Mouse (Mus musculus) heart, postnatal 0 days (tissue): ENCODE measurements around the gene Jmjd6. TPM values are rescaled to one million over a fixed set of nuclear protein-coding genes. Genes with fewer than 3 reads are reported as not detected.

Source experiments
- ATAC-seq: fragments of 200-750 bp; cut with Nextera tagmentation; 2 replicates; pipeline ENCODE4 v1.8.0; 2017; ENCODE audit warnings: low read depth, moderate number of reproducible peaks, moderate library complexity; ENCODE audit not compliant: insufficient read depth
- DNase-seq: peaks from one replicate; pipeline ENCODE4 v3.0.0-alpha.2; 2016; ENCODE audit warnings: low spot score
- H3K27ac ChIP-seq: fragments of 300-500 bp; sonication (generic); 2 replicates; pipeline ENCODE4 v1.5.1; 2014; ENCODE audit warnings: low read depth, mild to moderate bottlenecking
- H3K27me3 ChIP-seq: fragments of 300-500 bp; sonication (generic); 2 replicates; pipeline ENCODE4 v1.6.1; 2014; ENCODE audit warnings: low read length, mixed read lengths; ENCODE audit not compliant: control insufficient read depth, insufficient read depth
- H3K36me3 ChIP-seq: fragments of 300-500 bp; sonication (generic); replicated peaks from 2 replicates; pipeline ENCODE4 v1.6.1; 2014; ENCODE audit warnings: low read length, mixed read lengths; ENCODE audit not compliant: control insufficient read depth, insufficient read depth
- H3K4me1 ChIP-seq: fragments of 300-500 bp; sonication (generic); 2 replicates; pipeline ENCODE4 v1.6.1; 2014; ENCODE audit warnings: antibody characterized with exemption; ENCODE audit not compliant: control insufficient read depth, insufficient read depth
- H3K4me2 ChIP-seq: fragments of 300-500 bp; sonication (generic); 2 replicates; pipeline ENCODE4 v1.6.1; 2014; ENCODE audit warnings: low read depth, mild to moderate bottlenecking, low read length, moderate library complexity
- H3K4me3 ChIP-seq: fragments of 300-500 bp; sonication (generic); 2 replicates; pipeline ENCODE4 v1.5.1; 2014; ENCODE audit warnings: low read depth, low read length
- H3K9ac ChIP-seq: fragments of 300-500 bp; sonication (generic); replicated peaks from 2 replicates; pipeline ENCODE4 v1.6.1; 2014; ENCODE audit warnings: low read depth, low read length, mixed read lengths
- H3K9me3 ChIP-seq: fragments of 300-500 bp; sonication (generic); replicated peaks from 2 replicates; pipeline ENCODE4 v1.6.1; 2016; ENCODE audit warnings: low read length; ENCODE audit not compliant: control insufficient read depth
- CTCF ChIP-seq: IDR thresholded peaks from 2 replicates; pipeline ENCODE4 v1.5.1; 2016; ENCODE audit warnings: antibody characterized with exemption, control low read depth, low read depth
- EP300 ChIP-seq: IDR thresholded peaks from 2 replicates; pipeline ENCODE4 v1.6.1; 2016; ENCODE audit warnings: antibody characterized with exemption, low read depth
- WGBS: fragments of 180-500 bp; shearing (Covaris S2); extraction: QIAGEN DNeasy Blood & Tissue Kit; methylation state at CpG from one replicate; pipeline ENCODE4 v1.1.7; 2014; 5-methylcytosine and 5-hydroxymethylcytosine counted together
- polyA plus RNA-seq: library from polyadenylated mRNA; unstranded; fragments of >200 nt; fragmentation: Nextera tagmentation; extraction: Ambion mirVana; gene quantifications from 2 replicates; pipeline ENCODE4 v1.2.1, GENCODE M21; 2015
- total RNA-seq: library from RNA; depleted of rRNA; stranded (reverse); fragments of >200 nt; gene quantifications from 2 replicates; pipeline ENCODE4 v1.2.3, GENCODE M21; 2014; ENCODE audit warnings: low replicate concordance

The Jmjd6 gene
- total and polyA plus RNA-seq, 2 experiments from 2014 or later, result 24.8 to 43.1 TPM

DNA sequence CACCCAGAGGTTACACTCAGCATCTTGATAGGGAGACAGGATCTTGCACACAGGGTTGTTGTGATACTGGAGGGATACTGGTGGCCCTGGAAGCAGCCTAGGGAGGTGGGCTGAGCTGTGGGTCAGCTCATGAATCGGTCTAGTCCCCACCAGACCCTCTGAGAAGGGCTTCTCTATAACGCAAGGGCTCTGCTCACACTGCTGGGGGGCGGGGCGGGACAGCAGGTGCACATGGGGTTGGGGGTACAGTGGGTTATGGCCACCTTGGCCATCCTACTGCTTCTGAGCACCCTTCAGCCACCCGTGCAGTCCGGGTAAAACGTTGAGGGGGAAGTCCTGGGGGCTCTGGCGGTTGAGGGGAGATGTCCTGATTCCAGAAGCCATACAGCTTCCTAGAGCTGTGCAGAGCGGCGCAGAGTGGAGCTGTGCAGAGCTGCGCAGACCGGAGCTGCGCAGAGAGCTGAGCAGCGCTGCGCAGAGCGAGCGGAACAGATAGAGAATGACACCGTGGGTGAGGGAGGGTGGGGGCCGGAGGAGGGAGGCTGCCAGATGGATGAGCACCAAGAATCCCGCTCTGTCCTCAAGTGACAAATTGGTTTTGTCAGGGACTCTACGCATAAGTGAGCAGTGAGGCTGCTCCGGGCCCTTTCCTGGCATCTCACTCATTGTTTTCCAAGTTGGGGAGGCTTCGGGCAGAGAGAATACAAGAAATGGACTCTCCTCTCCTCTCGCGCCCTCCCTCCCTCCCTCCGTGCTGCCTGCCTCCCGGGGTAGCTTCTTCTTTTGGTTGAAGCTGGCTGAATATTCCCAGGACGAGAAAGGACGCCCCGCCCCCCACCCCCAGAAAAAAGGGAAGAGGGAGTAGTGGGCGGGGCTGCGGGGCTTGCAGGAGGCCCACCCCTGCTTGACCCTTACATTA is 32.0 kb downstream of the Jmjd6 start:
- ATAC-seq, result peak; percentile 69
- H3K4me2 ChIP-seq, result peak overlapping the region; percentile 72
- peak; percentile 74 for DNase-seq
- peak overlapping the region; percentile 53 for H3K27ac ChIP-seq
- peaks cover 33% of the 10 kb centered on the region for H3K4me1 ChIP-seq
- peak overlapping the region; percentile 42 for H3K4me3 ChIP-seq
- 0 out of 2 replicates have a peak, but pooled peaks cover 4% of the 10 kb centered on the region for H3K36me3 ChIP-seq
- 18% methylated on average over 31 of the region's 32 CpGs for WGBS
- no peak for TF ChIP-seq EP300
- TF ChIP-seq CTCF, result no peak
- 0 out of 2 replicates have a peak overlapping the region, but pooled peaks have one; percentile 29 for H3K9ac ChIP-seq
- no peaks in the 10 kb centered on the region for H3K9me3 ChIP-seq
- no peaks in the 10 kb centered on the region for H3K27me3 ChIP-seq

GRCm38 (mm10) chr11:116810528-116810927 is 32.7 kb downstream of the Jmjd6 start:
- no peak overlapping the region for H3K4me3 ChIP-seq
- ATAC-seq (no peak), DNase-seq (no peak)
- no peaks in the 10 kb centered on the region for H3K27me3 ChIP-seq
- 84% methylated on average over 11 of the region's 11 CpGs for WGBS
- H3K4me2 ChIP-seq, result no peak overlapping the region
- no peak overlapping the region for H3K27ac ChIP-seq
- H3K9ac ChIP-seq, result no peak overlapping the region
- TF ChIP-seq EP300 (no peak), CTCF (no peak)
- 0 out of 2 replicates have a peak, but pooled peaks cover 4% of the 10 kb centered on the region for H3K36me3 ChIP-seq
- no peaks in the 10 kb centered on the region for H3K9me3 ChIP-seq
- peaks cover 33% of the 10 kb centered on the region for H3K4me1 ChIP-seq

GRCm38 (mm10) chr11:116809520-116809919 is 33.7 kb downstream of the Jmjd6 start:
- no peak overlapping the region for H3K4me3 ChIP-seq
- no peak overlapping the region for H3K4me2 ChIP-seq
- TF ChIP-seq EP300, result no peak
- TF ChIP-seq CTCF, result no peak
- ATAC-seq (no peak), DNase-seq (no peak)
- H3K36me3 ChIP-seq, result 0 out of 2 replicates have a peak, but pooled peaks cover 4% of the 10 kb centered on the region
- no peak overlapping the region for H3K27ac ChIP-seq
- H3K4me1 ChIP-seq, result peaks cover 28% of the 10 kb centered on the region
- H3K9ac ChIP-seq, result no peak overlapping the region
- H3K27me3 ChIP-seq, result no peaks in the 10 kb centered on the region
- H3K9me3 ChIP-seq, result no peaks in the 10 kb centered on the region
- 77% methylated on average over 8 of the region's 8 CpGs for WGBS

DNA sequence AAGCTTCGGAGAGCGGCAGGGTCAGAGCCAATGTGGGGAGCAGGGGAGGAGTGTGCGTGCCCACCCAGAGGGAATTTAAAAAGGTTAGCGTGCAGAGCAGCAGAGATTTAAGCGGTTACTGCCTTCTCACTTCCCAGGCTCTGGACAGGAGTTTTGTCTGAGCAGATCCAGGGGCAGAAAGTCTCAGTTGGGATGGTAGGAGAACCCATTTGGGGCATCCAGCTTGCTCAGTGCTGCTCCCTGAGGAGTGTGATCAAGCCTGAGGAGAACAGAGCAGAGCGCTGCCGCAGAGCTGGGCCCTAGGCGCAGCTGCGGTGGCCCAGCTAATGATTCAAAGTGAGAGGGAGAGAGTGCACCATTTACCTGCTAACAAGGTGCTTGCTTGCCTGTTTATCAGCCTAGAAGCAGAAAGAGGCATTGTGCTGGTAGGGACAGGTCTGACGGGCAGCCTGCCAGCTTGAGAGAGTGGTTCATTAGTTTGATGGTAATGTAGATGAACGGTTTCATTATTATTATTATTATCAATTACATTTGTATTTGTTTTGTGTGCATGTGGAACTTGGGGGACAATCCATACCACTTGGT is 34.3 kb downstream of the Jmjd6 start:
- ATAC-seq (no peak), DNase-seq (no peak)
- H3K9me3 ChIP-seq, result no peaks in the 10 kb centered on the region
- H3K4me3 ChIP-seq, result no peak overlapping the region
- H3K4me2 ChIP-seq, result no peak overlapping the region
- 0 out of 2 replicates have a peak, but pooled peaks cover 4% of the 10 kb centered on the region for H3K36me3 ChIP-seq
- H3K27ac ChIP-seq, result no peak overlapping the region
- peaks cover 22% of the 10 kb centered on the region for H3K4me1 ChIP-seq
- H3K9ac ChIP-seq, result no peak overlapping the region
- H3K27me3 ChIP-seq, result no peaks in the 10 kb centered on the region
- no peak for TF ChIP-seq EP300
- no peak for TF ChIP-seq CTCF
- WGBS, result 78% methylated on average over 11 of the region's 11 CpGs

- peak; percentile 97 for TF ChIP-seq CTCF
- no peak for TF ChIP-seq EP300
- Histone ChIP-seq H3K36me3 (0 out of 2 replicates have a peak, but pooled peaks cover 4% of the 10 kb centered on the region), H3K4me2 (no peak overlapping the region), H3K4me3 (no peak overlapping the region), H3K27ac (peak overlapping the region; percentile 66), H3K4me1 (peaks cover 14% of the 10 kb centered on the region), H3K9ac (no peak overlapping the region), H3K9me3 (no peaks in the 10 kb centered on the region), H3K27me3 (no peaks in the 10 kb centered on the region)
- DNase-seq, result peak; percentile 84
- WGBS, result 21% methylated on average over 7 of the region's 7 CpGs
- peak; percentile 38 for ATAC-seq
Measured at GRCm38 (mm10) chr11:116807938-116808606, 35.2 kb downstream of the Jmjd6 start.
